Mouse (Mus musculus): ENCODE results near the gene Sgsm1. TPM values are rescaled to one million over a fixed set of nuclear protein-coding genes. Genes with fewer than 3 reads are reported as not detected.

Sgsm1 gene
- polyA plus RNA-seq, 1 experiment from 2014 or later = 14.8 TPM

DNA sequence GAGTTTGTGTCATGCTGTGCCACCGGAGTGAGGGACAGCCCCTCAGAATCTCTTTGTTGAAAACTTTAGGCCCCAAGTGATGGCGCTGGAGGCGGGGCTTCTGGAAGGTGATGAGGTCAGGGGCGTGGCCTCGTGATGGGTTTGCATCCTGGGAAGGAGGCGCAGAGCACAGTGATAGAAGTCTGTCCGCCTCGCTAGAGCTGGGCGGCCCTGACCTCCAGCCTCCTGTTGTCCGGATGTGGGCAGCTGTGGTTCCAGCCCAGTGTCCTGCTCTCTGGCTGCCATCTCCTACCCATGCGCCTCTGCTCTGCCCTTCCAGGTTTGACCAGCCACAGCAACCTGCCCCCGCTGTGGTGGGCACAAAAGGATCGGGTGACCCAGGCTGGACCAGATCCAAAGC is 8.7 kb downstream of the Sgsm1 start:
- no peak overlapping the region for H3K4me2 ChIP-seq (replicated peaks)
- 20% methylated on average over 13 of the region's 13 CpGs for WGBS
- H3K4me3 ChIP-seq (replicated peaks; ENCODE audit: low read length) = no peak overlapping the region
- H3K27ac ChIP-seq = no peak overlapping the region
- H3K9ac ChIP-seq = no peak overlapping the region
- no peak for DNase-seq (ENCODE audit: low spot score)
- no peak for ATAC-seq (ENCODE audit: low FRiP score)
- H3K36me3 ChIP-seq (replicated peaks; ENCODE audit: control insufficient read depth, insufficient read depth) = peaks cover 4% of the 10 kb centered on the region; the same call in 1 of the 2 replicates
- no peaks in the 10 kb centered on the region for H3K9me3 ChIP-seq (ENCODE audit: control insufficient read depth, low read length)
- peaks cover 11% of the 10 kb centered on the region for H3K4me1 ChIP-seq (replicated peaks; ENCODE audit: control insufficient read depth, insufficient read depth, low read length)
- no peaks in the 10 kb centered on the region for H3K27me3 ChIP-seq (ENCODE audit: control insufficient read depth, insufficient read depth, low read length)

DNA sequence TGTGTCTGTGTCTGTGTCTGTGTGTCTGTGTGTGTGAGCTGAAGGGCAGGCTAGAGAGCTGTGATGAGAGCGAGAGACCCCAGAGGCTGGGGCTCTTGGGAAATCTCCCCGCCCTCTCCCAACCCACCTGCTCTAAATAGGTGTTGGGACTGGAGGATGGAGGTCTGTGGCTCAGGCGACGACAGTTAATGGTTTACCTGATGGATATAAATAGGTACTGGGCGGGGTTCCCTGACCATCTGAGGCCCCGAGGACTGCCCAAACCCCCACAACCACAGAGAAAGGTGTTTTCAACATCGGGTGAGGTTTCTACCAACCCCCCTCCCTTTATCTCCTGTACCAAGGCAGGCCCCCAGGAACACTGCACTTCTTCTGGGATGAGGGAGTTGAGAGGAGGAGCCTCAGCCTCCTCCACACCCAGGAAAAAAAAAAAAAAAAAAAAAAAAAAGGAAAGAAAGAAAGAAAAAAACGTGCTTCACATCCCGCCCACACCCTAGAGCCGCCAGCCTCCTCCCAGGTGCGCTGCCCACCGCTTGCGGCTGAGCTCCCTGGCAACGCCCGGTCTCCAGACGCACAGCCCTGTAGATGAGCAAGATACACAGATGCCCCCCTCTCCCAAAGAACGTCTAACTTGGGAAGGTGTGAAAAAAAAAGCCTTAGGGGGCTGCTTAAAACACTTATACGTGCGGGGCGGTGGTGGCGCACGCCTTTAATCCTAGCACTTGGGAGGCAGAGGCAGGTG is 10.3 kb downstream of the Sgsm1 start:
- Histone ChIP-seq H3K4me1 (replicated peaks; ENCODE audit: control insufficient read depth, insufficient read depth, low read length) (no peaks in the 10 kb centered on the region; the same call in 1 of the 2 replicates), H3K36me3 (replicated peaks; ENCODE audit: control insufficient read depth, insufficient read depth) (peaks cover 4% of the 10 kb centered on the region; the same call in 1 of the 2 replicates), H3K4me2 (replicated peaks) (no peak overlapping the region), H3K27ac (no peak overlapping the region), H3K9me3 (ENCODE audit: control insufficient read depth, low read length) (no peaks in the 10 kb centered on the region), H3K27me3 (ENCODE audit: control insufficient read depth, insufficient read depth, low read length) (no peaks in the 10 kb centered on the region), H3K9ac (no peak overlapping the region), H3K4me3 (replicated peaks; ENCODE audit: low read length) (no peak overlapping the region)
- WGBS = 80% methylated on average over 22 of the region's 22 CpGs
- ATAC-seq (ENCODE audit: low FRiP score) = no peak
- no peak for DNase-seq (ENCODE audit: low spot score)

DNA sequence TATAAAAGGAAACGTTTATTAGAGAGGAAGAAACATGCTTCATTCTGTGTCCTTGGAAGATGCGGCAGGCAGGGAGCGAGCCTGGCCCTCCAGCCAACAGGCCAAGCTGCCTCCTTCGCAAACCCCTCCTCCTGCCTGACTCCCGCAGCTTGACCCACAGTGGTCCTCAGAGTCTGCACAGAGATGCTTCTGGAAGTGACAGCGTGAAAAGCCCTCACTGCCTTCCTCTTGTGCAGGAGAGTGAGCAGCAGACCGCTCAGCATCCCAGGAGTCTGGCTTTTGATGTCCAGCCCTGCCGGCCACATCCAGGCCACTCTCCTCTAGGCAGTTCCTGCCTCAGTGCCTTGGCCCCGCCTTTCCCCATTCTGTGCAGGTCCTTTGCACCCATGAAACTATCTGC is 11.2 kb downstream of the Sgsm1 start:
- H3K9me3 ChIP-seq (ENCODE audit: control insufficient read depth, low read length) = no peaks in the 10 kb centered on the region
- no peaks in the 10 kb centered on the region; the same call in 1 of the 2 replicates for H3K4me1 ChIP-seq (replicated peaks; ENCODE audit: control insufficient read depth, insufficient read depth, low read length)
- H3K36me3 ChIP-seq (replicated peaks; ENCODE audit: control insufficient read depth, insufficient read depth) = peaks cover 4% of the 10 kb centered on the region; the same call in 1 of the 2 replicates
- WGBS = 40% methylated on average over 9 of the region's 9 CpGs
- no peak overlapping the region for H3K27ac ChIP-seq
- H3K4me2 ChIP-seq (replicated peaks) = no peak overlapping the region
- DNase-seq (ENCODE audit: low spot score) = no peak
- H3K9ac ChIP-seq = no peak overlapping the region
- no peaks in the 10 kb centered on the region for H3K27me3 ChIP-seq (ENCODE audit: control insufficient read depth, insufficient read depth, low read length)
- H3K4me3 ChIP-seq (replicated peaks; ENCODE audit: low read length) = no peak overlapping the region
- ATAC-seq (ENCODE audit: low FRiP score) = no peak

DNA sequence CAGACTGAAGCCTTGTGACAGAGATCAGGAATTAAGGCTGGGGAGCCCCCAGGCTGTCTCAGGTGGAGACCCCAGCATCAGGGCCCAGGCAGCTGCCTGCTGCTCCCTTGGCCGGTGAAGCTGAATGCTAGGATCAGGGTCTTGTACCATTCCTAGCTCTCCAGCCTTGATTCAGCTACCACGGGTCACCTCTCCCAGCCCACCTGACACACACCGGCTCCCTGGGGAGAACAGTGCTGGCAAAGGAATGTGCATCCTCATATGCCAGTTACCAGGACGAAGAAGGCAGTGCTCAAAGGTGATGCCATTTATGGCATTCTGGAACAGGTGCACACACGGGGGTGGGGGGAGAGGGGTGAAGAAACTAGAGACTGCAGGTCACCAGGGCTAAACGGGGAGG is 11.8 kb downstream of the Sgsm1 start:
- Histone ChIP-seq H3K27ac (no peak overlapping the region), H3K4me1 (replicated peaks; ENCODE audit: control insufficient read depth, insufficient read depth, low read length) (no peaks in the 10 kb centered on the region; the same call in 1 of the 2 replicates), H3K9ac (no peak overlapping the region), H3K9me3 (ENCODE audit: control insufficient read depth, low read length) (no peaks in the 10 kb centered on the region), H3K4me2 (replicated peaks) (no peak overlapping the region), H3K27me3 (ENCODE audit: control insufficient read depth, insufficient read depth, low read length) (no peaks in the 10 kb centered on the region), H3K4me3 (replicated peaks; ENCODE audit: low read length) (no peak overlapping the region), H3K36me3 (replicated peaks; ENCODE audit: control insufficient read depth, insufficient read depth) (peaks cover 4% of the 10 kb centered on the region; the same call in 1 of the 2 replicates)
- DNase-seq (ENCODE audit: low spot score) = no peak
- ATAC-seq (ENCODE audit: low FRiP score) = no peak
- 76% methylated on average over 6 of the region's 6 CpGs for WGBS

DNA sequence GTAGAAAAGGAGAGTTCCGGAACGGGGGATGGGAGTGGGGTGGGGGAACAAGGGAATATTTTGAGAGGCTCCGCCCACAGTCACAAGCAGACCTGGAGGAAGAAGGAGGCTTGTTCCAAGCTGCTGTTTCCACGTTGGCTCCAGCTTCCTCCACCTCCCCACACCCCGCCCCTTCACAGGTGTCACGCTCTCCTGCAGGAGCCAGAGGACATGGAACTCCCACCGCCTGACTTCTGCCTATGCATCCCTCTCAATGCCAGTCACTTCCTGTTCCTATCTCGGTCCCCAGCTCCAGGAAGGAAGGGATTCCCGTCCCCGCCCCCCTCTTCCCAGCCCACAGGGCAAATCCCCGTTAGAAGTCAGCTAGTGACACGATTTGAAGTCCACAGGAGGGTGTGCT is 12.5 kb downstream of the Sgsm1 start:
- no peaks in the 10 kb centered on the region for H3K9me3 ChIP-seq (ENCODE audit: control insufficient read depth, low read length)
- WGBS = 28% methylated on average over 12 of the region's 12 CpGs
- DNase-seq (ENCODE audit: low spot score) = no peak
- no peaks in the 10 kb centered on the region for H3K27me3 ChIP-seq (ENCODE audit: control insufficient read depth, insufficient read depth, low read length)
- peaks cover under 1% of the 10 kb centered on the region; the same call in 1 of the 2 replicates for H3K4me1 ChIP-seq (replicated peaks; ENCODE audit: control insufficient read depth, insufficient read depth, low read length)
- no peak overlapping the region for H3K4me2 ChIP-seq (replicated peaks)
- no peak overlapping the region for H3K4me3 ChIP-seq (replicated peaks; ENCODE audit: low read length)
- H3K27ac ChIP-seq = no peak overlapping the region
- H3K9ac ChIP-seq = no peak overlapping the region
- peaks cover 4% of the 10 kb centered on the region; the same call in 1 of the 2 replicates for H3K36me3 ChIP-seq (replicated peaks; ENCODE audit: control insufficient read depth, insufficient read depth)
- ATAC-seq (ENCODE audit: low FRiP score) = no peak

DNA sequence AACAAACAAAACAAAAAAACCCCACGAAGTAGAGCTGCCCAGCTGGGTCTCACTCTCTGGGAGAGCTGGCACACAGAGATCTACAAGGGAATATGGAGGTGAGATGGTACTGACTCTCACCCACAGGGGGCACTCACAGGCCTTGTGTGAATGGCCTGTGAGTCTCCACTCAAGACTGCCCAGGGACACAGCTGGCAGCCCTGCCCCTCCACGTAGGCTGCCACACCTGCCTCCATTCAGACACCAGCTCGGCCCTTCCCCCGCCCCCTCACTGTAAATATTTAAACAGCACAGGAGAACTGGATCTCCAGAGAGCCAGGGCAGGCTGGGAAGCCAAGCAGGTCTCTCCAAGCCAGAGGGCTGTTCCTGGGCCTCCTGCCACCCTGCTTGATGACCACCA is 14.8 kb downstream of the Sgsm1 start:
- no peaks in the 10 kb centered on the region; the same call in 1 of the 2 replicates for H3K27me3 ChIP-seq (ENCODE audit: control insufficient read depth, insufficient read depth, low read length)
- no peak overlapping the region for H3K27ac ChIP-seq
- 36% methylated on average over 4 of the region's 4 CpGs for WGBS
- no peak overlapping the region for H3K4me2 ChIP-seq (replicated peaks)
- H3K36me3 ChIP-seq (replicated peaks; ENCODE audit: control insufficient read depth, insufficient read depth) = no peaks in the 10 kb centered on the region
- ATAC-seq (ENCODE audit: low FRiP score) (no peak), DNase-seq (ENCODE audit: low spot score) (no peak)
- no peak overlapping the region for H3K4me3 ChIP-seq (replicated peaks; ENCODE audit: low read length)
- no peak overlapping the region for H3K9ac ChIP-seq
- no peaks in the 10 kb centered on the region for H3K9me3 ChIP-seq (ENCODE audit: control insufficient read depth, low read length)
- H3K4me1 ChIP-seq (replicated peaks; ENCODE audit: control insufficient read depth, insufficient read depth, low read length) = peaks cover 6% of the 10 kb centered on the region; the same call in 1 of the 2 replicates

DNA sequence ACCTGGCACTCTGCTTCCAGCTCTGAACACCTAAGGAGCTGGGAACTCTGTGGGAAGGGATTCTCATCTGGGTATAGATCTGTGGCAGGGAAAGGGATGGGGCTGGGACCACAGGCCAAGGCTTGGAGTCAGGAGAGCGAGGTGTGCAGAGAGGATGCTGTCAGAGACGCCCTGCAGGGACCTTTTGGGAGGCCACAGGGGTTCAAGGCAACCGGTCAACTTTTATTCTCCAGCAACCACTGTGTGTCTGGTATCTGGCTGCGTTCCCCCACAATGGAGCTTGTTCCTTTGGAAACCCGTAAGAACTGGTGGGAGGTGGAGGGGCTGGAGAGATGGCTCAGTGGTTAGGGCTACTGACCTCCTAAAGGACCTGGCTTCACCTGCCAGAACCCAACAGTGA is 16.0 kb downstream of the Sgsm1 start:
- no peak overlapping the region for H3K4me3 ChIP-seq (replicated peaks; ENCODE audit: low read length)
- no peak overlapping the region for H3K4me2 ChIP-seq (replicated peaks)
- ATAC-seq (ENCODE audit: low FRiP score) = no peak
- WGBS = 91% methylated on average over 5 of the region's 5 CpGs
- peaks cover 6% of the 10 kb centered on the region; the same call in 1 of the 2 replicates for H3K4me1 ChIP-seq (replicated peaks; ENCODE audit: control insufficient read depth, insufficient read depth, low read length)
- no peak for DNase-seq (ENCODE audit: low spot score)
- H3K36me3 ChIP-seq (replicated peaks; ENCODE audit: control insufficient read depth, insufficient read depth) = no peaks in the 10 kb centered on the region
- no peak overlapping the region for H3K9ac ChIP-seq
- no peak overlapping the region for H3K27ac ChIP-seq
- no peaks in the 10 kb centered on the region; the same call in 1 of the 2 replicates for H3K27me3 ChIP-seq (ENCODE audit: control insufficient read depth, insufficient read depth, low read length)
- no peaks in the 10 kb centered on the region for H3K9me3 ChIP-seq (ENCODE audit: control insufficient read depth, low read length)

GRCm38 (mm10) chr5:113293446-113293845 is 17.1 kb downstream of the Sgsm1 start:
- DNase-seq (ENCODE audit: low spot score) = no peak
- WGBS = 79% methylated on average over 4 of the region's 4 CpGs
- H3K36me3 ChIP-seq (replicated peaks; ENCODE audit: control insufficient read depth, insufficient read depth) = no peaks in the 10 kb centered on the region
- no peak overlapping the region for H3K4me3 ChIP-seq (replicated peaks; ENCODE audit: low read length)
- H3K4me1 ChIP-seq (replicated peaks; ENCODE audit: control insufficient read depth, insufficient read depth, low read length) = peaks cover 6% of the 10 kb centered on the region; the same call in 1 of the 2 replicates
- H3K9ac ChIP-seq = no peak overlapping the region
- H3K27me3 ChIP-seq (ENCODE audit: control insufficient read depth, insufficient read depth, low read length) = peaks cover 6% of the 10 kb centered on the region
- H3K27ac ChIP-seq = no peak overlapping the region
- no peaks in the 10 kb centered on the region for H3K9me3 ChIP-seq (ENCODE audit: control insufficient read depth, low read length)
- no peak for ATAC-seq (ENCODE audit: low FRiP score)
- H3K4me2 ChIP-seq (replicated peaks) = no peak overlapping the region

GRCm38 (mm10) chr5:113292832-113293231 is 17.8 kb downstream of the Sgsm1 start:
- Histone ChIP-seq H3K9me3 (ENCODE audit: control insufficient read depth, low read length) (no peaks in the 10 kb centered on the region), H3K36me3 (replicated peaks; ENCODE audit: control insufficient read depth, insufficient read depth) (no peaks in the 10 kb centered on the region), H3K4me2 (replicated peaks) (no peak overlapping the region), H3K9ac (no peak overlapping the region), H3K4me3 (replicated peaks; ENCODE audit: low read length) (no peak overlapping the region), H3K27me3 (ENCODE audit: control insufficient read depth, insufficient read depth, low read length) (peaks cover 12% of the 10 kb centered on the region), H3K27ac (no peak overlapping the region), H3K4me1 (replicated peaks; ENCODE audit: control insufficient read depth, insufficient read depth, low read length) (peaks cover 6% of the 10 kb centered on the region; the same call in 1 of the 2 replicates)
- 65% methylated on average over 8 of the region's 8 CpGs for WGBS
- ATAC-seq (ENCODE audit: low FRiP score) = no peak
- no peak for DNase-seq (ENCODE audit: low spot score)
